Mouse (Mus musculus): ENCODE data around the gene Ctsh.

DNA sequence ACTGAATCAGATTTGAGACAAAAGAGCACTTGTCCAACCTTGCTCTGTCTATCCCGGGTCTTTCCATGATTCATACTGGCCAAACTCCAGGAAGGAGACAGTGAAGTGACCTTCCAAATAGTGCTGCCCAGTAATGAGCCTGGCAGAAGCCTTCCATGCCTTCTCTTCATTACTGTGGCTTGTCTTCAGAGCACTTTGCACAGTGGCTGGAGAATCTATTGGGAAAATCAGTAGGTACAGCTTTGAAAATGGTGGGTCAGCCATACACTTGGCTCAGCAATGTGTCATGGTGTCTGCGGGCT lies 6.6 kb downstream of the Ctsh start:
- TF ChIP-seq CTCF (conservative IDR thresholded peaks at IDR 0.05; ENCODE audit: low read length): no peak
- no peak for TF ChIP-seq NANOG (IDR thresholded peaks at IDR 0.05; ENCODE audit: borderline replicate concordance, low read length)
- no peak for TF ChIP-seq POU5F1 (IDR thresholded peaks at IDR 0.05; ENCODE audit: borderline replicate concordance, low read length)
